Mouse (Mus musculus): ENCODE measurements at regions not wholly inside any gene's neighbourhood (a gene's known extent, or its start where the extent isn't known, plus 50 kb on each side); places are given as distances from the start of the nearest gene placed in this dataset.

DNA sequence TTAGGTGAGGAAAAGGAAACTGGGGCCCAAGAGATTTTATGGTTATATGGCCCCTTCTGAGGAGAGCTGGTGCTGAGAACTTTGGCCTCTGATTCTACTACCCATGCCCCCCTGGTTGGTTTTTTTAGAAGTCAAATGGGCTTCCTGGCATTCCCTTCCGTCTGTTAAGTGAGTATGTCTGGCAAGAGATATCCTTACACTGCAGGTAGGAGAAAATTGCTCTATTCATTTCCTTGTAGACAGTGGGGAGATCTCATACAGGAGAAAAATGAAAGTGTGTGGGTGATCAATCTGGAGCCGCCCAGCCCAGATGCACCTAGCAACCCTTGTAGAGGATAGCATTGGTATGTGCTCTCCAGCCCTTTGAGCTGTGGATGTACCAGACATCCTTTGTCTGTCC lies 418.5 kb downstream of the Adra2a start:
- CTCF ChIA-PET: no interaction called here

DNA sequence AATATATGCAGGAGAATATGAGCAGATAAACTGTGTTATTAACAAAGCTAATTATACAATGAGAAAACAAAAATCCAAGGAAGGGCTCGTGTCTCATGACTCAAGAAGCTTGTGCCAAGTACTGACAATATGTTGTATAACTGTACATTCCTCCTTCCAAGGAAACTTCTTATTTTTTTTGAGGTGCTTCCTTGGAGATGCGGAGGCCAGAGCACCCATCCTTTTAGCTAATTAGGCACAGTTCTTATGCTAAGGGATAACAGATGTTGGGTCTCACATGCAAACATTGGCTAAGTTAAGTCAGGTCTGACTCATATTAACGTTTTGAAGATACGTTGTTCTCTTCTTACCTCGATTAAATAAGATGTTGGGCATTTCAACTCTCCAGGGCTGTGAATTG lies 426.1 kb downstream of the Adra2a start:
- CTCF ChIA-PET: no interaction called here

DNA sequence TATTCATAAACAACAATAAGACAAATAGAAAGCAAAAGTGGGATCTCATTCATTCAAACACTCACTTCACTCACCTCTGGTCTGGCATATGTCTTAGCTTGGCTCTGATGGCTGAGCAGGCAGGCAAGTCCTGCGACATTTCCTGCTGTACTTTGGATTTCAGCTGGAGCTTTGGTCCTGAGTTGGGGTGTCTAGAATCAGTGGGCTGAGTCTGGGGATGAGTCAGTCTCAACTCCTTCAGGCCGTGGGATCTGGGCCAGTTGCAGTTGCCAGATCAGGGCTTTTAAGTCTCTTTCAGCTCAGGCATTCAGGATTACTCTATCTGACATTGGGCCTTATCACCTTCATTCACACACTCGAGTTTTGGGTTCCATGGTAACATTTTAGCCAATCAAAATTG lies 454.1 kb downstream of the Adra2a start:
- CTCF ChIA-PET: no interaction called here

DNA sequence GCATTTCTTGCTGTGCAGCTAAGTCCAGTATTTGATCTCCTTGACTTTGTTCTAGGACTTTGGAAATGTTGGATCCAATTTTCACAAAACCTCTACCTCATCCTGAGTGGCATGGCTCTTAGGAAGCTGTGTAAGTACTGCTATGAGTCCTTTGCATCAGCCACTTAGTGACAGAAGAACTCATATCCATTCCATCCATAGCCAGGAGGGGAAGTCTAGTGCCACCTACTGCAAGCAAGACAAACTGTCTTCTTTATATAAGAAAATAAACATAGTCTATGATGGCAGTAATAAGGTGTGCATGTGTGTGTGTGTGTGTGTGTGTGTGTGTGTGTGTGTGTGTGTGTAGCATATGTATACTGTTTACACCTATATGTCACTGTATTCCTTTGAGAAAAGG lies 489.9 kb downstream of the Adra2a start:
- CTCF ChIA-PET: no interaction called here

DNA sequence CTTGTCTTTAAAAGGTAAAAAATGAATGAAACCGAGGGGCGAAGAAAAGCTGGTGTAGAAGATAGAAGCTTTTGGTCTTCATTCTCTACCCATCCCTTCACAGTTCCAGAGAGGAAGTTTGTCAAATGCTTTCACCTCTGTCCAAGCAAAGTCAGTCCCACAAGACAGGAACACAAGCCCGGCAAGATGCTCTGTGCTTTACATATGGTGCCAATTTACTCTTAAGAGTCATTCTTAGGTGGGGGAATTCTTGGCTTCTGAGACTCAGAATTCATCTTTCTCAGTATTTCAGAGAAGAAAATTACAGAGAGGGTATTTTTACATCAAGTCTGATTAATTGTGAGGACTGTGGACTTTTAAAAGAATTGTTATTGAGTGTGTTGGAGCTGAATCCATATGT lies 511.4 kb downstream of the Adra2a start:
- CTCF ChIA-PET: no interaction called here

DNA sequence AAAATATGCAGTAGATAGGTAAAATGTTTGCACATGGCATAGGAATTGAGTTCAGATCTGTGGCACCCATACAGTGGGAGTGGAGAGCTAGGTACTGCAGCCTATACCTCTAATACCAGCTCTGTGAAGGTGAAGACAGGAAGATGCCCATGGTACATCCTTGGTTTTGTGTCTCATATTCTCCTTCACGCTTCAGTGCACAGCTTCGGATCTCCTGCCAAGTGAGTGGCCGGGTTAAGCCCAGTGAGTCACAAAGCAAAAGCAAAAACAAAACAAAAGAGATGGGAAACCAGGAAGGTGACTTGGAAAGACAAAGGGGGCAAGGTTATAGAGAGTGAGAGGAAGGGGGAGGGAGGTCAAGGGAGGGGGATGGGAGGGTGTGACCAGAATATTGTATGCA lies 514.0 kb downstream of the Adra2a start:
- CTCF ChIA-PET: no interaction called here

DNA sequence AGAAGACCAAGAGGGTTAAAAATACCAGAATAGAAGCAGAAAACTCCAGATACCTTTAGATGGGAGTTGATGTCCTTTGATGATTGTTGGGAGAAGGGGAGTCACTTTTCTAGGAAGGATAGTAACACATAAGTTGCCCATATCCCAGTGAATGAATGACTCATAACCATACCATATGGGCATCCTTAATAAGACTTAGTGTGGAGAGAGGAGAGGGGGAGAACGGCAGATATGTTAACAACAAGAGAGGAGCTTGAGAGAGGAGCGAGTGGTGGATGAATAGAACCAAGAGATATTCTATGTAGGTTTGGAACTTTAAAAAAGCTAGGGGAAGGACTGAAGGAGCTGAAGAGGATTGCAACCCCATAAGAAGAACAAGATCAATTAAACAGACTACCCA lies 539.6 kb downstream of the Adra2a start:
- CTCF ChIA-PET: no interaction called here

DNA sequence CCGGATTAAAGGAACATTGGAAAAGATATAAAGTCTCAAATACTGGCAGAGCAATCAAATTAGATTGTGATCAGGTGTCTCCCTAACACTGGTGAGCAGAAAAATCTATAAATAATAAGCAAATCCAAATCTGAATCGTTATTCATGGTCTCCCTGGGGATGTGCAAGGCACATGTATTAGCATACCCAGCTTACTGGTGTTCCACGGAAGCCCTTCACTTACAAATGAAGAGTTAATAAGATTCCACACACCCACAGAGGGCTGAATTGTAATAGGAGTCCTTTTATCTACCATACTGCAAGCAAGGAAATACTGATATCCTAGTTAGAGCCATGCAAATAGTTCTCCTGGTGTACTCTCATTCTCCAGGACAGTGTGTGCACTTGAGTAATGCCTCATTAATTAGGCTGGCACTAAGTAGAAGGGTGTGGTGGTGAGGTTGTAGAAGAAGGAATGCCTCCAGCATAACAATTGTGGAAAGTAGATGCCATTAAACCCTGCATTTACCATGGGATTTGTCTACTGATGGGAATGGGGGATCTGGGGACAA lies 540.8 kb downstream of the Adra2a start:
- CTCF ChIA-PET: no interaction called here

DNA sequence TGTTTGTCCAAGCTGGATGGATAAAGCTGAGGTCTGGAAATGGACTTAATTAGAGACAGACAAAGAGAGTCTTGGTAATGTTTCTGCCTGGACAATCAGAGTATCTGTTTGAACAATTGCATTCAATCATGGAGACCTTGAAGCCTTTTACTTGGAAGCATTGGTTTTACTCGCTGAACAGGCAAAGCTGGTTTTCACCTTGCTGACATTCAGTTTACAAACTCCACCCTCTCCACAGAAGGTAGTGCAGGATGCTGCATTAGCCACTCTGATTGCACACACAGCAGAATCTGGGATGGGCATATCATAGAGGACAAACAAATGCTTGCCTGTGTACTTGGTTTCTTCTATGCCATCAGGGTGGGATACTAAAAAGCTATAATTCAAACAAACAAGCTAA lies 541.4 kb downstream of the Adra2a start:
- CTCF ChIA-PET: no interaction called here

DNA sequence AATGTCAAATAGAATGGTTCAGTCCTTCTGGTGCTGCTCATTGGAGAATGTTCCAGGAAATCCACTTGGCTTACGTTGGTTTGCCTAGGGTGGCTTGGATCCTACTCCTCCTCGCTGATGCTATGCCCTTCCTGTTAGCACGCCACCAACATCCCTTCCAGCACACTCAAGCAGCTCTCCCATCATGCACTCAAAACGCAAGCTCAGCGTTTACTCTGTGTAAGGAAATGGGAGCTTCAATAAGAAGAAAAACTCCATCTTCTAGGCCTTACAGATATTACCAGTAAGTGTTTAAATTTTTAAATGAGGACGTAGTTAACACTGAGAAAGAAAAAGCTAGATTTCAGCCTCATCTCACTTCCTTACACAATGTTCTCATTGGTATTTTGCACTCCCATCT lies 523.7 kb downstream of the Gpam start:
- CTCF ChIA-PET: no interaction called here

DNA sequence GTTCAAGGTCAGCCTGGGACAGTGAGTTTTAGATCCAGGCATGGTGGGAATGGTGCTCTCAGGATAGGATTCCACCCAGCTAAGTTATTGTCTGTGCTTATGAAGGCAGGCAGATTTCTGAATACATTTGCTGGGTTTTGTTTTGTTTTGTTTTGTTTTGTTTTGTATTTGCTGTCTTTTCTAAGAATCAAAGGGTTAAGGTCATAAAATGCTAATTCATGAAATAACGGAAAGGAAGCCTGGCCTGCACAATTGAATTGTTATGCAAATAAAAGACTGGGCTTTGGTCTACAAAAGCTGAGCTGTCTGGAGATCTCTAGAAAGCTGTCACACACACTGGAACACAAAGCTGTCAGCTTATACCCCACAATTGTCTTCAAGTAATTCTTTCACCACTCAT lies 521.7 kb downstream of the Gpam start:
- CTCF ChIA-PET: interaction anchor here (0.6 kb wide), 1 partner anchor 237 kb away, joined by 3 read pairs; no protein-coding TSS in a partner anchor

DNA sequence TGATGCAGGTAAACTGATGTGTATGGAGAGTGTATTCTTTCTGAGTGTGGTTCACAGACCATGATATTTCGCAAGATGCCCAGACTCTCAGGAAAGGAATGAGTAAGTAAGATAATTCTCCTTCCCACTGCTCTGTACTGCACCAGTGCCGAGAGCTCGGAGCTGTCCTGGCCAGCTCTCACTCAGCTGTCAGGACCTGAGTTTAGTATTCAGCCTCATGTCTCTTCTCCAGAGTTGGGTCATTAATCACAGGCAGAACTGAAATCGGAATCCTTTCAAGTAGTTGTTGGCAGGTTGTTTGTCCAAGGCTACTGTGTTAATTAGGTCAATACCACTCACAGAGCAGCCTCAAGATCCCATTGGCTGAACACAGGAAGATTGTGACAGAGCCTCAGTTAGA lies 510.1 kb downstream of the Gpam start:
- CTCF ChIA-PET: no interaction called here

Measured in spleen, embryonic (tissue).